ENCODE assay signal across 8 mouse cellular contexts in the genomic region with DNA sequence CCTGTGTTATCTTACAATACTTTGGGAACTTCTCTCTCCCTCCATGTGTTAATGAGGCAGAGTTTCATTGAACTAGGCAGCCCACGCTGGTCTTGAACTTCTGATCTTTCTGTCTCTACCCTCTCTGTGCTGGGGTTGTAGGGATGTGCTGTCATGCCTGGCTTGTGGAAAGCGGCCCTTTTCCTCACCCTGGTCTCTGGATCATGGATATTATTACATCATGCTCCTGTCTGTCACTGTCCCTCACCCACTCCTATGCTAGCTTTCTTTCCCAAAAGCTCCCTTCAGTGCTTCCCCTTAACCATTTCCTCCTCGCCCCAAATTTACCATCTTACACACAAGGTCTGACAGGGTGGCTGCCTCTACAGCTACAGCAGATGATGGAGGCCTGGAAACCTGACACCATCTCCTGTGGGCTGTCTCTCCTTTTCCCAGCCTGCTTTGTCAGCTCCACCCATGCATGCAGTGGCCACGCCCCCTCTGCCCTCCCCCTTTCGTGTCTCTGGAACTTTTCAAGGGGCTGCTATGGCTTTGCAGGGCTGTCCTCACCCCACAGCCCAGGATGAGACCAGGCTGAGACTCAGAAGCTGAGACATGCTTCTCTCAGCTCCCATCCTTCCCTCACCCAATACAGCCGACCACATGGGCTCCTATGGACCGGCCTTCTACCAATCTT. TPM values are rescaled to one million over a fixed set of nuclear protein-coding genes. Genes with fewer than 3 reads are reported as not detected.
DNase-seq lines count a peak whose midpoint lies in the region; ATAC-seq and TF ChIP-seq lines count a peak whose summit lies in the region.

No protein-coding gene starts in this region.

- H3K27me3 ChIP-seq in hindbrain, embryonic 11.5 days (ENCODE audit: control insufficient read depth, insufficient read depth, low read length) = no peaks in the 10 kb centered on the region
- no peaks in the 10 kb centered on the region for H3K27me3 ChIP-seq in hindbrain, embryonic 14.5 days (ENCODE audit: control insufficient read depth, insufficient read depth, low read length)
- no peaks in the 10 kb centered on the region for H3K27me3 ChIP-seq in CH12.LX (replicated peaks)
- no peaks in the 10 kb centered on the region; the same call in 1 of the 2 replicates for H3K27me3 ChIP-seq in embryonic facial prominence, embryonic 12.5 days

- H3K4me1 ChIP-seq in hindbrain, embryonic 11.5 days (replicated peaks; ENCODE audit: control insufficient read depth, insufficient read depth, low read length) = no peaks in the 10 kb centered on the region
- no peaks in the 10 kb centered on the region for H3K4me1 ChIP-seq in hindbrain, embryonic 14.5 days (replicated peaks; ENCODE audit: control insufficient read depth, insufficient read depth, low read length)
- H3K4me1 ChIP-seq in CH12.LX (ENCODE audit: control insufficient read depth in 1 of 2, insufficient read depth in 2 of 2) = peaks cover 5 to 45% of the 10 kb centered on the region in 2 experiments
- H3K4me1 ChIP-seq in embryonic facial prominence, embryonic 12.5 days = no peaks in the 10 kb centered on the region; the same call in 1 of the 2 replicates

- H3K4me2 ChIP-seq in hindbrain, embryonic 11.5 days (replicated peaks; ENCODE audit: low read depth, low read length) = no peak overlapping the region
- no peak overlapping the region for H3K4me2 ChIP-seq in hindbrain, embryonic 14.5 days (replicated peaks)
- no peak overlapping the region for H3K4me2 ChIP-seq in CH12.LX (ENCODE audit: insufficient read depth, low read depth, poor library complexity, severe bottlenecking)
- peak overlapping the region; percentile 23 for H3K4me2 ChIP-seq in embryonic facial prominence, embryonic 12.5 days (replicated peaks)

- H3K79me2 ChIP-seq in CH12.LX (replicated peaks; ENCODE audit: control insufficient read depth, extremely low read depth, insufficient read depth, poor library complexity, severe bottlenecking) = no peaks in the 10 kb centered on the region

- no peak for TF ChIP-seq POLR2A in CH12.LX (IDR thresholded peaks at IDR 0.05; ENCODE audit: low read depth, low read length)

- no peaks in the 10 kb centered on the region for H3K9me3 ChIP-seq in hindbrain, embryonic 11.5 days (ENCODE audit: control insufficient read depth, low read length)
- no peaks in the 10 kb centered on the region for H3K9me3 ChIP-seq in hindbrain, embryonic 14.5 days (ENCODE audit: control insufficient read depth, low read length)
- peaks cover 8% of the 10 kb centered on the region for H3K9me3 ChIP-seq in CH12.LX (replicated peaks; ENCODE audit: low read length)
- H3K9me3 ChIP-seq in embryonic facial prominence, embryonic 12.5 days = no peaks in the 10 kb centered on the region

- no peak overlapping the region for H3K9ac ChIP-seq in hindbrain, embryonic 11.5 days (ENCODE audit: low read depth, low read length)
- no peak overlapping the region for H3K9ac ChIP-seq in hindbrain, embryonic 14.5 days
- no peak overlapping the region for H3K9ac ChIP-seq in CH12.LX (ENCODE audit: insufficient read depth, low read depth)
- H3K9ac ChIP-seq in embryonic facial prominence, embryonic 12.5 days = no peak overlapping the region

- H3K36me3 ChIP-seq in hindbrain, embryonic 11.5 days (ENCODE audit: control insufficient read depth, insufficient read depth, low read length) = no peaks in the 10 kb centered on the region
- no peaks in the 10 kb centered on the region for H3K36me3 ChIP-seq in hindbrain, embryonic 14.5 days (replicated peaks; ENCODE audit: control insufficient read depth, insufficient read depth)
- peaks cover 3 to 28% of the 10 kb centered on the region in 2 experiments for H3K36me3 ChIP-seq in CH12.LX (replicated peaks in 1 of 2; ENCODE audit: control insufficient read depth in 1 of 2, insufficient read depth in 1 of 2, low read length in 1 of 2)
- H3K36me3 ChIP-seq in embryonic facial prominence, embryonic 12.5 days = no peaks in the 10 kb centered on the region

- in situ Hi-C loops in CH12.LX (cut with MboI; ENCODE audit: low pct_ligation_motif_present, low pct_unique_long_range_greater_than_20kb, low sequenced_read_pairs) = loop anchor here (5.0 kb wide), 2 partner anchors 34 to 69 kb away; no protein-coding TSS in a partner anchor

- peak; percentile 65 for DNase-seq in hindbrain, embryonic 11.5 days (ENCODE audit: low spot score)
- DNase-seq in hindbrain, embryonic 14.5 days (ENCODE audit: low spot score) = no peak
- no peak for DNase-seq in CH12.LX (ENCODE audit: extremely low read depth)
- peak; percentile 82 for DNase-seq in mesoderm, embryonic 11.5 days (ENCODE audit: low read depth, low spot score)
- DNase-seq in Muller cell, postnatal 12 days (ENCODE audit: inconsistent ontology term) = no peak
- DNase-seq in layer of hippocampus, postnatal 10 days (ENCODE audit: low spot score in 2 of 2) = no peak
- DNase-seq in frontal cortex, postnatal 36 days (ENCODE audit: low spot score in 2 of 2) = no peak

- TF ChIP-seq EP300 in CH12.LX (IDR thresholded peaks at IDR 0.05; ENCODE audit: low read length) = no peak

- no peak for TF ChIP-seq CTCF in CH12.LX (conservative IDR thresholded peaks at IDR 0.05 in 1 of 2, IDR thresholded peaks at IDR 0.05 in 1 of 2; ENCODE audit: low read depth in 2 of 2, low read length in 2 of 2)

- 0 out of 2 replicates have a peak, but pooled peaks have one; percentile 53 for ATAC-seq in hindbrain, embryonic 11.5 days (ENCODE audit: low FRiP score)
- ATAC-seq in hindbrain, embryonic 14.5 days (ENCODE audit: low FRiP score) = no peak
- peak; percentile 78; the same call in 1 of the 2 replicates for ATAC-seq in embryonic facial prominence, embryonic 12.5 days (ENCODE audit: insufficient number of reproducible peaks, insufficient read depth, low FRiP score, low TSS enrichment)

- TF ChIP-seq RAD21 in CH12.LX (IDR thresholded peaks at IDR 0.05; ENCODE audit: low read depth, low read length) = no peak

- dilution Hi-C loops in CH12.LX (cut with MboI; ENCODE audit: extremely low pct_ligation_motif_present, extremely low pct_unique_long_range_greater_than_20kb, low sequenced_read_pairs) = no loop called here

- no peak overlapping the region for H3K27ac ChIP-seq in hindbrain, embryonic 11.5 days (ENCODE audit: low read depth, low read length)
- H3K27ac ChIP-seq in hindbrain, embryonic 14.5 days = no peak overlapping the region
- no peak overlapping the region for H3K27ac ChIP-seq in CH12.LX (ENCODE audit: insufficient read depth, low read depth)
- H3K27ac ChIP-seq in embryonic facial prominence, embryonic 12.5 days = 0 out of 2 replicates have a peak overlapping the region, but pooled peaks have one; percentile 1

- H3K4me3 ChIP-seq in hindbrain, embryonic 11.5 days (ENCODE audit: low read depth, low read length) = no peak overlapping the region
- no peak overlapping the region for H3K4me3 ChIP-seq in hindbrain, embryonic 14.5 days (replicated peaks; ENCODE audit: low read length)
- H3K4me3 ChIP-seq in CH12.LX (replicated peaks in 1 of 3; ENCODE audit: low read depth in 2 of 3, low read length in 2 of 3, poor library complexity in 1 of 3) = peak overlapping the region in 2 of 3 experiments; percentile 57 to 77
- H3K4me3 ChIP-seq in embryonic facial prominence, embryonic 12.5 days = no peak overlapping the region

- WGBS in hindbrain, embryonic 11.5 days = 25% methylated on average over 7 of the region's 7 CpGs
- 38% methylated on average over 7 of the region's 7 CpGs for WGBS in hindbrain, embryonic 14.5 days
- WGBS in embryonic facial prominence, embryonic 12.5 days = 35% methylated on average over 7 of the region's 7 CpGs

RNA-seq across cellular contexts. Expression of gene H2-Oa, which starts 1.2 kb away (rescaled TPM):
- polyA plus RNA-seq in hindbrain, embryonic 11.5 days (2014; fragmentation: Nextera tagmentation; extraction: Ambion mirVana) = 0.26 and 0.32 TPM in 2 replicates
- polyA plus RNA-seq in hindbrain, embryonic 14.5 days (2014; fragmentation: Nextera tagmentation; extraction: Ambion mirVana) = 0.29 TPM in 1 of 2 replicates, not detected in the other
- 16.1 and 21.5 TPM in 2 replicates for total RNA-seq in CH12.LX (2012; rRNA removed)
- total RNA-seq in CH12.LX (2014; rRNA removed) = 32.8 and 42.7 TPM in 2 replicates
- polyA plus RNA-seq in CH12.LX (2012; ENCODE audit: insufficient read length, low read depth) = 30.5 and 40.4 TPM in 2 replicates
- 0.43 and 0.48 TPM in 2 replicates for polyA plus RNA-seq in embryonic facial prominence, embryonic 12.5 days (2016; fragmentation: Nextera tagmentation; extraction: Ambion mirVana)
- under 1 TPM in 1 of 2 experiments, not detected in 1; 0.34 TPM for total RNA-seq in layer of hippocampus, postnatal 10 days (2021)

RNA-seq across cellular contexts. Expression of gene H2-DMa, which starts 26.0 kb away (rescaled TPM):
- polyA plus RNA-seq in hindbrain, embryonic 11.5 days (2014; fragmentation: Nextera tagmentation; extraction: Ambion mirVana) = 8.6 and 13.8 TPM in 2 replicates
- 19.2 and 20.2 TPM in 2 replicates for polyA plus RNA-seq in hindbrain, embryonic 14.5 days (2014; fragmentation: Nextera tagmentation; extraction: Ambion mirVana)
- total RNA-seq in CH12.LX (2012; rRNA removed) (67.7 and 77.4 TPM in 2 replicates), CH12.LX (2014; rRNA removed) (114 and 119 TPM in 2 replicates)
- polyA plus RNA-seq in CH12.LX (2012; ENCODE audit: insufficient read length, low read depth) = 82.5 and 112 TPM in 2 replicates
- polyA plus RNA-seq in embryonic facial prominence, embryonic 12.5 days (2016; fragmentation: Nextera tagmentation; extraction: Ambion mirVana) = 12.3 and 16.7 TPM in 2 replicates
- total RNA-seq in layer of hippocampus, postnatal 10 days (2021) = 10 to 100 TPM; 34.4 to 38.6 TPM

RNA-seq across cellular contexts. Expression of gene Brd2, which starts 29.1 kb away (rescaled TPM):
- polyA plus RNA-seq in hindbrain, embryonic 11.5 days (2014; fragmentation: Nextera tagmentation; extraction: Ambion mirVana) = 113 and 159 TPM in 2 replicates
- polyA plus RNA-seq in hindbrain, embryonic 14.5 days (2014; fragmentation: Nextera tagmentation; extraction: Ambion mirVana) = 133 and 136 TPM in 2 replicates
- total RNA-seq in CH12.LX (2012; rRNA removed) = 101 and 125 TPM in 2 replicates
- total RNA-seq in CH12.LX (2014; rRNA removed) = 137 and 141 TPM in 2 replicates
- 247 and 252 TPM in 2 replicates for polyA plus RNA-seq in CH12.LX (2012; ENCODE audit: insufficient read length, low read depth)
- 119 and 131 TPM in 2 replicates for polyA plus RNA-seq in embryonic facial prominence, embryonic 12.5 days (2016; fragmentation: Nextera tagmentation; extraction: Ambion mirVana)
- 100 to 1,000 TPM; 252 to 263 TPM for total RNA-seq in layer of hippocampus, postnatal 10 days (2021)

RNA-seq across cellular contexts. Expression of gene H2-DMb2, which starts 49.8 kb away (rescaled TPM):
- not detected in 2 replicates for polyA plus RNA-seq in hindbrain, embryonic 11.5 days (2014; fragmentation: Nextera tagmentation; extraction: Ambion mirVana)
- polyA plus RNA-seq in hindbrain, embryonic 14.5 days (2014; fragmentation: Nextera tagmentation; extraction: Ambion mirVana) = 0.16 TPM in 1 of 2 replicates, not detected in the other
- total RNA-seq in CH12.LX (2012; rRNA removed) (107 and 135 TPM in 2 replicates), CH12.LX (2014; rRNA removed) (173 and 199 TPM in 2 replicates)
- 161 and 175 TPM in 2 replicates for polyA plus RNA-seq in CH12.LX (2012; ENCODE audit: insufficient read length, low read depth)
- polyA plus RNA-seq in embryonic facial prominence, embryonic 12.5 days (2016; fragmentation: Nextera tagmentation; extraction: Ambion mirVana) = 0.19 and 0.42 TPM in 2 replicates
- not detected for total RNA-seq in layer of hippocampus, postnatal 10 days (2021)

RNA-seq across cellular contexts. Expression of gene Col11a2, which starts 54.1 kb away (rescaled TPM):
- 0.91 and 1.4 TPM in 2 replicates for polyA plus RNA-seq in hindbrain, embryonic 11.5 days (2014; fragmentation: Nextera tagmentation; extraction: Ambion mirVana)
- 2.7 and 3.4 TPM in 2 replicates for polyA plus RNA-seq in hindbrain, embryonic 14.5 days (2014; fragmentation: Nextera tagmentation; extraction: Ambion mirVana)
- total RNA-seq in CH12.LX (2012; rRNA removed) (6.0 and 7.6 TPM in 2 replicates), CH12.LX (2014; rRNA removed) (3.0 and 4.5 TPM in 2 replicates)
- polyA plus RNA-seq in CH12.LX (2012; ENCODE audit: insufficient read length, low read depth) = 5.8 and 7.2 TPM in 2 replicates
- 7.2 and 14.8 TPM in 2 replicates for polyA plus RNA-seq in embryonic facial prominence, embryonic 12.5 days (2016; fragmentation: Nextera tagmentation; extraction: Ambion mirVana)
- total RNA-seq in layer of hippocampus, postnatal 10 days (2021) = 10 to 100 TPM; 14.5 to 22.0 TPM

Comparison
In these comparisons a context has a peak if more than half of its experiments do, and no peak if none do; other contexts are left out.
1. DNase-seq: peak in hindbrain, embryonic 11.5 days (single experiment) and mesoderm, embryonic 11.5 days (single experiment); none in hindbrain, embryonic 14.5 days (single experiment), CH12.LX (single experiment), Muller cell, postnatal 12 days (single experiment), layer of hippocampus, postnatal 10 days (0 of 2) and frontal cortex, postnatal 36 days (0 of 2).
2. H3K4me3 ChIP-seq: peak in CH12.LX (2 of 3); none in hindbrain, embryonic 11.5 days (single experiment), hindbrain, embryonic 14.5 days (single experiment) and embryonic facial prominence, embryonic 12.5 days (single experiment).
3. RNA of gene H2-Oa, which starts 1.2 kb away (polyA plus RNA-seq): 30.5 to 40.4 TPM in CH12.LX; 0.43 to 0.48 TPM in embryonic facial prominence, embryonic 12.5 days, 0.29 TPM in hindbrain, embryonic 14.5 days and 0.26 to 0.32 TPM in hindbrain, embryonic 11.5 days; every median in the first group is over 10 times any median in the second.